Mouse (Mus musculus) erythroblast, embryonic 14.5 days (primary cell): ENCODE measurements around the gene Zfp780b. TPM values are rescaled to one million over a fixed set of nuclear protein-coding genes. Genes with fewer than 3 reads are reported as not detected.
A peak's percentile ranks its signal among the peaks of the same experiment; 100 is the strongest.
"Not testable (repeated sequence)": the region's sequence is repeated elsewhere in the genome, so short reads cannot be mapped to it uniquely, and the experiment has no call there.

Source experiments
- H3K27me3 ChIP-seq: 2 replicates; pipeline ENCODE4 v1.6.1; 2012; ENCODE audit warnings: inconsistent platforms; ENCODE audit not compliant: control insufficient read depth
- H3K36me3 ChIP-seq: 2 replicates; pipeline ENCODE4 v1.6.1; 2012; ENCODE audit warnings: mild to moderate bottlenecking, inconsistent platforms; ENCODE audit not compliant: control insufficient read depth
- H3K4me1 ChIP-seq: 2 replicates; pipeline ENCODE4 v1.6.1; 2012; ENCODE audit warnings: inconsistent platforms; ENCODE audit not compliant: control insufficient read depth
- H3K4me3 ChIP-seq: replicated peaks from 2 replicates; pipeline ENCODE3; 2012; ENCODE audit warnings: moderate library complexity, mild to moderate bottlenecking, inconsistent platforms
- H3K9me3 ChIP-seq: 2 replicates; pipeline ENCODE4 v1.6.1; 2012; ENCODE audit warnings: low read length, inconsistent platforms, mixed read lengths; ENCODE audit not compliant: control insufficient read depth
- GATA1 ChIP-seq: IDR thresholded peaks from 2 replicates; pipeline ENCODE4 v1.6.1; 2012; ENCODE audit warnings: low read length, inconsistent platforms, mixed read lengths
- TAL1 ChIP-seq: IDR thresholded peaks from 3 replicates; pipeline ENCODE4 v1.6.1; 2012; ENCODE audit warnings: low read length, inconsistent platforms, mixed read lengths
- polyA plus RNA-seq: library from polyadenylated mRNA; stranded (reverse); fragments of >175 nt; gene quantifications from 2 replicates; pipeline ENCODE4 v1.2.3, GENCODE M21; 2012

Gene Zfp780b
- polyA plus RNA-seq, result not detected in 2 replicates

- H3K9me3 ChIP-seq, result peaks cover 19% of the 10 kb centered on the region
- no peak for TF ChIP-seq TAL1
- TF ChIP-seq GATA1, result no peak
- H3K4me3 ChIP-seq, result peak within 1 kb of the TSS; percentile 84
- peaks cover 24% of the 10 kb centered on the region for H3K4me1 ChIP-seq
- no peaks in the 10 kb centered on the region for H3K27me3 ChIP-seq
- H3K36me3 ChIP-seq, result peaks cover 21% of the 10 kb centered on the region
Observed at GRCm38 (mm10) chr7:27978683-27979528, at the start of gene Zfp780b. Zfp780b (minus strand) TSS chr7:27979171.

GRCm38 (mm10) chr7:28014445-28014810 lies 35.5 kb upstream of the Zfp780b start:
- TF ChIP-seq TAL1 (no peak), GATA1 (no peak)
- H3K4me3 ChIP-seq, result peak overlapping the region; percentile 81
- 0 out of 2 replicates have a peak, but pooled peaks cover 2% of the 10 kb centered on the region for H3K9me3 ChIP-seq

GRCm38 (mm10) chr7:28013549-28014444 lies 34.8 kb upstream of the Zfp780b start, which contains the start of gene Zfp850:
Zfp850 (minus strand) TSS chr7:28014115.
- peak within 1 kb of the TSS; percentile 81 for H3K4me3 ChIP-seq
- H3K36me3 ChIP-seq, result peaks cover 5% of the 10 kb centered on the region
- no peak for TF ChIP-seq TAL1
- 0 out of 2 replicates have a peak, but pooled peaks cover under 1% of the 10 kb centered on the region for H3K9me3 ChIP-seq
- H3K4me1 ChIP-seq, result peaks cover 17% of the 10 kb centered on the region
- no peaks in the 10 kb centered on the region for H3K27me3 ChIP-seq

More at GRCm38 (mm10) chr7:28014445-28014810, 35.5 kb upstream of the Zfp780b start:
- H3K36me3 ChIP-seq, result peaks cover 5% of the 10 kb centered on the region
- H3K27me3 ChIP-seq, result no peaks in the 10 kb centered on the region
- peaks cover 17% of the 10 kb centered on the region for H3K4me1 ChIP-seq

GRCm38 (mm10) chr7:28010271-28010670 lies 31.3 kb upstream of the Zfp780b start:
- Histone ChIP-seq H3K36me3 (peaks cover 28% of the 10 kb centered on the region), H3K9me3 (no peaks in the 10 kb centered on the region), H3K4me1 (peaks cover 17% of the 10 kb centered on the region), H3K27me3 (no peaks in the 10 kb centered on the region), H3K4me3 (no peak overlapping the region)
- TF ChIP-seq TAL1 (no peak), GATA1 (no peak)

- Histone ChIP-seq H3K4me1 (peaks cover 24% of the 10 kb centered on the region), H3K4me3 (no peak overlapping the region), H3K27me3 (no peaks in the 10 kb centered on the region), H3K36me3 (no peaks in the 10 kb centered on the region), H3K9me3 (peaks cover 43% of the 10 kb centered on the region)
- no peak for TF ChIP-seq GATA1
- no peak for TF ChIP-seq TAL1
Observed at GRCm38 (mm10) chr7:27982197-27982596, 3.2 kb upstream of the Zfp780b start.

- H3K27me3 ChIP-seq, H3K9me3 ChIP-seq, H3K4me1 ChIP-seq, H3K36me3 ChIP-seq, H3K4me3 ChIP-seq: not testable (repeated sequence)
Observed at GRCm38 (mm10) chr7:27949451-27949850, 29.5 kb downstream of the Zfp780b start.

- H3K36me3 ChIP-seq, H3K4me1 ChIP-seq, H3K4me3 ChIP-seq, H3K9me3 ChIP-seq, H3K27me3 ChIP-seq: not testable (repeated sequence)
Observed at GRCm38 (mm10) chr7:27941869-27942268, 37.1 kb downstream of the Zfp780b start.

- H3K4me1 ChIP-seq, result peaks cover 13% of the 10 kb centered on the region
- H3K9me3 ChIP-seq, H3K36me3 ChIP-seq, H3K4me3 ChIP-seq, H3K27me3 ChIP-seq: not testable (repeated sequence)
Observed at GRCm38 (mm10) chr7:27933800-27934158, 45.2 kb downstream of the Zfp780b start.

GRCm38 (mm10) chr7:27933050-27933799 lies 45.7 kb downstream of the Zfp780b start:
- no peak for TF ChIP-seq GATA1
- TF ChIP-seq TAL1, result no peak
- H3K27me3 ChIP-seq, result 0 out of 2 replicates have a peak, but pooled peaks cover 4% of the 10 kb centered on the region
- no peak overlapping the region for H3K4me3 ChIP-seq
- H3K36me3 ChIP-seq, result no peaks in the 10 kb centered on the region
- H3K9me3 ChIP-seq, result no peaks in the 10 kb centered on the region
- peaks cover 15% of the 10 kb centered on the region for H3K4me1 ChIP-seq
